Mouse (Mus musculus) C2C12 (cell line): ENCODE data around the gene Atg16l1. TPM values are rescaled to one million over a fixed set of nuclear protein-coding genes. Genes with fewer than 3 reads are reported as not detected.

Experiments
- H3K27me3 ChIP-seq: one replicate; pipeline ENCODE4 v1.6.1; 2011; ENCODE audit not compliant: control insufficient read depth, insufficient read depth, insufficient read length
- H3K36me3 ChIP-seq: one replicate; pipeline ENCODE4 v1.6.1; 2011; ENCODE audit not compliant: control insufficient read depth, insufficient read depth
- H3K4me3 ChIP-seq: one replicate; pipeline ENCODE4 v1.5.1; 2011; ENCODE audit warnings: mild to moderate bottlenecking, control low read depth; ENCODE audit not compliant: poor library complexity, insufficient read depth, severe bottlenecking
- H3K79me2 ChIP-seq: one replicate; pipeline ENCODE4 v1.6.1; 2011; ENCODE audit not compliant: control insufficient read depth, insufficient read depth
- H3K79me3 ChIP-seq: one replicate; pipeline ENCODE4 v1.6.1; 2011; ENCODE audit warnings: low read depth, control low read depth
- H3ac ChIP-seq: one replicate; pipeline ENCODE3; 2011; ENCODE audit warnings: low read depth; ENCODE audit not compliant: control insufficient read depth, insufficient read length
- CEBPB ChIP-seq: IDR thresholded peaks from one replicate; pipeline ENCODE4 v1.6.1; 2011; ENCODE audit warnings: low read depth, mild to moderate bottlenecking, control low read depth, moderate library complexity
- CTCF ChIP-seq: IDR thresholded peaks from one replicate; pipeline ENCODE4 v1.5.1; 2011; ENCODE audit not compliant: control insufficient read depth, insufficient read depth, insufficient read length
- FOSL1 ChIP-seq: IDR thresholded peaks from one replicate; pipeline ENCODE4 v1.8.0; 2011; ENCODE audit warnings: mild to moderate bottlenecking, low read length; ENCODE audit not compliant: poor library complexity, insufficient read depth, severe bottlenecking
- MAX ChIP-seq: IDR thresholded peaks from one replicate; pipeline ENCODE4 v1.6.1; 2011; ENCODE audit warnings: mild to moderate bottlenecking, control low read depth
- MYOD1 ChIP-seq: IDR thresholded peaks from one replicate; pipeline ENCODE4 v1.6.1; 2011; ENCODE audit warnings: low read depth; ENCODE audit not compliant: control insufficient read depth, insufficient read length
- MYOG ChIP-seq: IDR thresholded peaks from one replicate; pipeline ENCODE4 v1.6.1; 2011; ENCODE audit not compliant: control insufficient read depth, insufficient read length; ENCODE audit errors: extremely low read depth
- USF1 ChIP-seq: IDR thresholded peaks from one replicate; pipeline ENCODE4 v1.6.1; 2011; ENCODE audit warnings: low read depth, mild to moderate bottlenecking, control low read depth, moderate library complexity
- polyA plus RNA-seq: library from polyadenylated mRNA; unstranded; fragments of >200 nt; fragmentation: generic; extraction: Trizol; gene quantifications from one replicate; pipeline ENCODE4 v1.2.1, GENCODE M21; 2012; ENCODE audit warnings: missing spikeins

Atg16l1 gene
- polyA plus RNA-seq, 1 experiment = 20.1 TPM

DNA sequence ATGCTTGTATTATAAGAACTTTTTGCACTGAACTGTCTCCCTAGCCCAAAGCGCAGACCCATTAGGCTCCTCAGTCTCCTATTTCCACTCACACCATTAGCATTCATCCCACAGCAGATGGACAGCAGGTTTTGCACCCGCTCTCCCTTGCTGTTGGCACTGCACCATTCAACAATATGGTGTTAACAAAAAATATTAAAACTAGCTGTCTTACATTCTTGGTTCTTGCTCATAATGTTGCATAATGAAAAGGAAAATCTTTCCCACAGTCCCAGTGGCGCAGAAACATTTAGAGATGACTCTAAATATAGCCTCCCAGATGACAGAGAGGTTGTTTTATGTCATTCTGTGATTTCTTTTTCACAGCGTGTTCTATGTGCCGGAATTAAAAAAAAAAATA lies 22.5 kb upstream of the Atg16l1 start:
- no peaks in the 10 kb centered on the region for H3K79me2 ChIP-seq
- H3K27me3 ChIP-seq = no peaks in the 10 kb centered on the region
- no peak overlapping the region for H3ac ChIP-seq
- no peaks in the 10 kb centered on the region for H3K36me3 ChIP-seq
- no peak overlapping the region for H3K4me3 ChIP-seq
- TF ChIP-seq USF1 (no peak), MYOG (no peak), MYOD1 (no peak), MAX (no peak), CEBPB (no peak), CTCF (no peak), FOSL1 (no peak)
- no peaks in the 10 kb centered on the region for H3K79me3 ChIP-seq

DNA sequence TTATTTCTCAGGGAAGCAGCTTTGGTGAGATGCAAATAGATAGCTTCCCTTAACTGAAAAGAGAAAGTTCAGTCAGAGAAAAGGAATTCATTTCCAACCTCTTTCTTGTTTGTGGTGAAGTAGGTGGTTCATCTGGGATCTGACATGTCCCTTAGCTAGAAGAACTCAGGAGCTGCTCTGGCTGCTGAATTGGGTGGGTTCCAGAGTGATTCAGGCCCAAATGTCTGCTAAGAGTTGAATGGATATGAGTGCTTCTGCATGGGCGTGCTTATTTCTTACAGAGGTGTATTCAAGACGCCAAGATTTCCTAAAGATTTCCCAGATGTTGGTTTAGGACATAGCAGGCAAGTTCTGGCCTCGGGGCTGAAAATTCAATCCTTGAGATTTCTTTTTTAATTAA lies 21.5 kb upstream of the Atg16l1 start:
- H3K4me3 ChIP-seq = no peak overlapping the region
- H3K36me3 ChIP-seq = no peaks in the 10 kb centered on the region
- H3K27me3 ChIP-seq = no peaks in the 10 kb centered on the region

DNA sequence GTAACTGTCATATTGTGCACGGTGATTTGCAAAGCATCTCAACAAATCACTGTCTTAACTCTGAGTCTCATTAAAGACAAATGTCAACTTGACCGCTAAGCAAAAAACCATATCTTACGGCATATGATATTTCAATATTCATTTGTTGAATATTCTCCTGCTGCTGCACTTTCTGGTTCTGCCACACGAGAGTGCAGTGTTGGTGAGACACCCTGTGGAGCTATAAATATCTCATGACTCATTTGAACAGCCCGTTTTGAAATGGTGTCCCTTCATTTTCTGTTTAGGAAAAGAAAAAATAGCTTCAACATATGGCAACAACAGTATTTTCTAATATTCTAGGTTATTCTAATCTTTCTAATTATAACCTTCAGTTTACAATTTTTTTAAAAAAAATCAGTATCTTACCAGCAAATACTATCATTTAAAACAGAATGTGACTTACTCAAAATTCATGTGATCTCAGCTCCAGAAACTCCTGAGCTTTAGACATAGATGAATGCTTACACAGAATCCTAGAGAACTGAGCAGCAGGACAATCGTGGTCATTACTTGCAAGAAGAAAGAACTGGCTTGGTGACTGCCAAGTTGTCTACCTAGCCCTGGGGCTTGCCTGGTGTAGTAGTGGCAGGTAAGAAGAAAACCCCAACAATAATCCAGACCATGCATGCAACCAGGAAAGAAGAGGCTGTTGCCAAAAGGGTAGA lies 14.9 kb upstream of the Atg16l1 start:
- Histone ChIP-seq H3ac (no peak overlapping the region), H3K4me3 (no peak overlapping the region), H3K79me3 (no peaks in the 10 kb centered on the region), H3K36me3 (no peaks in the 10 kb centered on the region), H3K79me2 (no peaks in the 10 kb centered on the region), H3K27me3 (no peaks in the 10 kb centered on the region)
- TF ChIP-seq MYOG = no peak
- no peak for TF ChIP-seq FOSL1

More for the DNA sequence above, 21.5 kb upstream of the Atg16l1 start:
- H3K79me3 ChIP-seq = no peaks in the 10 kb centered on the region
- TF ChIP-seq MAX (no peak), MYOG (no peak), CTCF (no peak), FOSL1 (no peak), MYOD1 (no peak), CEBPB (no peak), USF1 (no peak)
- no peaks in the 10 kb centered on the region for H3K79me2 ChIP-seq
- no peak overlapping the region for H3ac ChIP-seq

DNA sequence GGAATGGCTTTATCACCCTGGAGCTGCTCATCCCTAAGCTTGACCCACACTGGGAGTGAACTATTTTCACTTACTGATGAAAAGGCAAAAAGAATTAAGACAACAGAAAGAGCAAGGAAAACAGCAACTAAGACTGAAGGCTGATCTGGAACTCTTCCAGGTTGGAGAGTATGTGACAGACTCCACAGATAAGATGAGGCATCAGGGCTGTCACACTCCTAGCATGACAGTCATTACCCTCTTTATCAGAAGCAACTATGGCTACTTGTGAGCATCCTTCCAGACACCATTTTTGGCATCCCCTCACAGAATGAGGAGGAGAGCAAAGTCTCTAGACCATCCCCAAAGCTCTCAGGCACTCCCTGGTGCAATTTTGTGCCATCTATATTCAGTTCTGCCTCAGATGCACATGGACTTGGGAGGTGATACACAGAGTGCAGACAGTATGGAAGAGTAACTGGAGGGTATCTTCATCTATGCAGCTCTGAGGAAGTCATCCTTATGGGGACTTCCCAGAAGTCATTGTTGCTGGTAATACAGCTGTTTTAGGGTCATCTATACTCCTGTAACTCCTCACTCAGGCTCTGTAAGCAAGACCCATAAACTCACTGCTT lies 6.2 kb upstream of the Atg16l1 start:
- H3K36me3 ChIP-seq = no peaks in the 10 kb centered on the region
- H3K27me3 ChIP-seq = peaks cover 9% of the 10 kb centered on the region
- no peak for TF ChIP-seq MYOD1
- no peak for TF ChIP-seq CEBPB
- TF ChIP-seq MYOG = no peak
- TF ChIP-seq FOSL1 = no peak
- no peak for TF ChIP-seq USF1
- no peak for TF ChIP-seq MAX
- TF ChIP-seq CTCF = no peak
- no peaks in the 10 kb centered on the region for H3K79me2 ChIP-seq
- no peak overlapping the region for H3ac ChIP-seq
- H3K4me3 ChIP-seq = no peak overlapping the region
- H3K79me3 ChIP-seq = no peaks in the 10 kb centered on the region

DNA sequence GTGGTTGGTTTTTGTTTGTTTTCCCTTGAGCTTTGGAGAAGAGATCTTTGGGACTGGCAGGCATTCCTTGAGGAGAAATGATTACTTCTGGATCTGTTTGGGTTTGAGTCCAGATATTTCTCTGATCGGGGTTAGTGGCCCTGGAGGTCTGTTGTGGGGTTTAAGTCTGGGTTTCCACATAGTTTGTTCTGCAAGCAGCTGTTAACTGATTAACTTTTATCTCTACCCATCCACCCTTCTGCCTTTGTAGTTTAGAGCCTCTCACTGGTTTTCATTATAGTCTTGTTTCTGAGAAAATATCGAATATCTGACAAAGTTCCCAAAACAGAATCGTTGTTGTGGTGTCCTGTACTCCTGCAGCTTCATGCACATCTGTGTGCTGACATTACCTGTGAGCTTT lies 8.2 kb downstream of the Atg16l1 start:
- TF ChIP-seq USF1 (no peak), MAX (no peak), FOSL1 (no peak), MYOG (no peak), MYOD1 (no peak), CEBPB (no peak), CTCF (no peak)
- Histone ChIP-seq H3K79me2 (peaks cover 15% of the 10 kb centered on the region), H3K4me3 (no peak overlapping the region), H3K27me3 (no peaks in the 10 kb centered on the region), H3ac (no peak overlapping the region), H3K79me3 (peaks cover 10% of the 10 kb centered on the region), H3K36me3 (peaks cover 93% of the 10 kb centered on the region)

DNA sequence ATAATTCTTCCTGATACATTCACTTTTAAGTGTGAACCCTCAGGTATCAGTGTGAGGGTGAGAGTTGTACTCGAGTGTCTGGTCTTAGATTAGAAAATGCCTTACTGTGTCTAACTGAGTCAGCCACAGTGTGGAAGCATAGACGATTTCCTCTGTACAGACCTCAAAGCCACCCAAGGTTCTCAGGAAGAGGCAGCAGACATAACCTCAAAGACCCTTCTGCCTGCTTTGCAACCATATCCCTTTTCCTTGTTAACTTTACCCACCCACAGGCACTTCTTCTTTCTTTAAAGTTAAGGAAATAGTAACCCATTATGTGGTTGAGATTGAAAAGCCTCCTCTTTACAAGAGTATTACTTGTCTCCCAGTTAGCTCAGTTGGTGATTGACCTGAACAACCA lies 10.1 kb downstream of the Atg16l1 start:
- TF ChIP-seq FOSL1 (no peak), MYOD1 (no peak), MAX (no peak), USF1 (no peak), CEBPB (no peak), MYOG (no peak), CTCF (no peak)
- no peak overlapping the region for H3ac ChIP-seq
- no peak overlapping the region for H3K4me3 ChIP-seq
- H3K36me3 ChIP-seq = peaks cover 89% of the 10 kb centered on the region
- no peaks in the 10 kb centered on the region for H3K79me2 ChIP-seq
- peaks cover 3% of the 10 kb centered on the region for H3K79me3 ChIP-seq
- H3K27me3 ChIP-seq = no peaks in the 10 kb centered on the region
